Comparison of ENCODE assay signal across 7 mouse cellular contexts in the genomic region with DNA sequence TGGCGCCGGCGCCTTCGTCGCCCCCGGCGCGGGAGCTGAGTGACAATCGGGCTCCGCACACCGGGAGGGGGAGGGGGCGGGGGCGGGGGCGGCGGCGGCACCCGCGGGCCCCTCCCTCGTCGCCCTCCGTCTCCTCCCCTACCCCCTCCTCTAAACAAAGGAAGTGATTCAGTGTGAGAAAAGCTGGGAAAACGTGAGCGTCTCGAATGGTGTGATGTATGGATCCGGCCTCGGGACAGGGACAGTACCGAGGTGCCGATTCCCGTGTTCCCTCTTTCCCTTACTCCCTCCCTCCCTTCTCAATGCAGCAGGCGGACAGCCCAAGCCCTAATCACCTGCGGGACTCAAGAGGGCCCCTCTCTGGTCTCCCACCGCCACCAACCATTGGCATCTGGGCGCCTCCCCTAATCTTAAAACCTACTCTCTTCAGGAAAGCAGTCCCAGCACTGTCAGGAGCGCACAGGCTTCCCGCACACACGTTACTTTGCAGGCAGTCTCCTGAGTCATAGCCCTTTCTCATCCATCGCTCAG. TPM values are rescaled to one million over a fixed set of nuclear protein-coding genes. Genes with fewer than 3 reads are reported as not detected.
DNase-seq lines count a peak whose midpoint lies in the region; ATAC-seq and TF ChIP-seq lines count a peak whose summit lies in the region.

Adora1 (minus strand) TSS at position 41 of the 531 bp plus-strand sequence.

- peak within 1 kb of the TSS; percentile 39 for H3K4me3 ChIP-seq in lung, embryonic 14.5 days (ENCODE audit: low read depth, low read length)
- no peak within 1 kb of the TSS for H3K4me3 ChIP-seq in lung, adult 2 months (replicated peaks; ENCODE audit: extremely low read depth, low read depth, low read length)
- peak within 1 kb of the TSS; percentile 64 for H3K4me3 ChIP-seq in embryonic facial prominence, embryonic 10.5 days
- peak within 1 kb of the TSS; percentile 46 for H3K4me3 ChIP-seq in limb, embryonic 14.5 days (replicated peaks; ENCODE audit: low read length)

- peak within 1 kb of the TSS; percentile 81 for H3K4me2 ChIP-seq in lung, embryonic 14.5 days
- peak within 1 kb of the TSS; percentile 95 for H3K4me2 ChIP-seq in limb, embryonic 14.5 days (replicated peaks; ENCODE audit: low read depth, low read length, severe bottlenecking)

- no peak for ATAC-seq in lung, embryonic 14.5 days (ENCODE audit: insufficient read depth)
- ATAC-seq in limb, embryonic 14.5 days (ENCODE audit: low FRiP score, low read depth): peak; percentile 32; the same call in 1 of the 2 replicates

- H3K36me3 ChIP-seq in lung, embryonic 14.5 days (ENCODE audit: insufficient read depth): no peaks in the 10 kb centered on the region
- no peaks in the 10 kb centered on the region for H3K36me3 ChIP-seq in embryonic facial prominence, embryonic 10.5 days (replicated peaks)
- no peaks in the 10 kb centered on the region for H3K36me3 ChIP-seq in limb, embryonic 14.5 days (ENCODE audit: control insufficient read depth, insufficient read depth, low read length)

- H3K9me3 ChIP-seq in lung, embryonic 14.5 days (ENCODE audit: low read depth, low read length): no peaks in the 10 kb centered on the region
- H3K9me3 ChIP-seq in embryonic facial prominence, embryonic 10.5 days: no peaks in the 10 kb centered on the region
- no peaks in the 10 kb centered on the region for H3K9me3 ChIP-seq in limb, embryonic 14.5 days (ENCODE audit: control insufficient read depth, low read length)

- H3K27me3 ChIP-seq in lung, embryonic 14.5 days (ENCODE audit: insufficient read depth, low read length): peaks cover 44% of the 10 kb centered on the region
- H3K27me3 ChIP-seq in embryonic facial prominence, embryonic 10.5 days (replicated peaks; ENCODE audit: low read depth, poor library complexity, severe bottlenecking): peaks cover 89% of the 10 kb centered on the region
- H3K27me3 ChIP-seq in limb, embryonic 14.5 days (ENCODE audit: control insufficient read depth, insufficient read depth, low read length): peaks cover 33% of the 10 kb centered on the region

- H3K9ac ChIP-seq in lung, embryonic 14.5 days: peak within 1 kb of the TSS; percentile 38; the same call in 1 of the 2 replicates
- peak within 1 kb of the TSS; percentile 43 for H3K9ac ChIP-seq in limb, embryonic 14.5 days (ENCODE audit: low read depth, low read length, severe bottlenecking)

- WGBS in lung, embryonic 14.5 days: under 1% methylated on average over 32 of the region's 37 CpGs
- 2% methylated on average over 35 of the region's 37 CpGs for WGBS in lung, adult 2 months
- WGBS in embryonic facial prominence, embryonic 10.5 days: 1% methylated on average over 36 of the region's 37 CpGs
- WGBS in limb, embryonic 14.5 days: 4% methylated on average over 35 of the region's 37 CpGs

- TF ChIP-seq POLR2A in lung, adult 2 months (IDR thresholded peaks at IDR 0.05; ENCODE audit: borderline replicate concordance, extremely low read depth, low read depth, low read length): no peak
- TF ChIP-seq POLR2A in limb, embryonic 14.5 days (IDR thresholded peaks at IDR 0.05; ENCODE audit: borderline replicate concordance, extremely low read depth, insufficient read depth, insufficient read length): no peak

- H3K4me1 ChIP-seq in lung, embryonic 14.5 days (ENCODE audit: insufficient read depth): 0 out of 2 replicates have a peak, but pooled peaks cover 7% of the 10 kb centered on the region
- peaks cover 8% of the 10 kb centered on the region; the same call in 1 of the 2 replicates for H3K4me1 ChIP-seq in lung, adult 2 months (ENCODE audit: control insufficient read depth, insufficient read depth, low read length)
- H3K4me1 ChIP-seq in embryonic facial prominence, embryonic 10.5 days: peaks cover 39% of the 10 kb centered on the region
- H3K4me1 ChIP-seq in limb, embryonic 14.5 days (ENCODE audit: control insufficient read depth, insufficient read depth, low read length): peaks cover 10% of the 10 kb centered on the region; the same call in 1 of the 2 replicates

- DNase-seq in lung, embryonic 14.5 days: no peak
- no peak for DNase-seq in lung, adult 2 months
- DNase-seq in embryonic facial prominence, embryonic 10.5 days (ENCODE audit: low spot score): peak; percentile 43
- DNase-seq in heart, postnatal 14 days: no peak
- DNase-seq in limb, embryonic 14.5 days (ENCODE audit: low spot score): no peak
- no peak for DNase-seq in ovary, postnatal 10 days (ENCODE audit: low spot score)
- DNase-seq in spleen, postnatal 4 days (ENCODE audit: low spot score in 2 of 2): no peak

- TF ChIP-seq CTCF in lung, embryonic 14.5 days (IDR thresholded peaks at IDR 0.05; ENCODE audit: low read depth): no peak
- no peak for TF ChIP-seq CTCF in lung, adult 2 months (IDR thresholded peaks at IDR 0.05; ENCODE audit: insufficient read depth, low read length)

- intact Hi-C loops in heart, postnatal 14 days (cut with DNase I): no loop called here

- no peak within 1 kb of the TSS for H3K27ac ChIP-seq in lung, embryonic 14.5 days (ENCODE audit: low read depth)
- H3K27ac ChIP-seq in embryonic facial prominence, embryonic 10.5 days (replicated peaks): peak within 1 kb of the TSS; percentile 61; the same call in 1 of the 2 replicates
- no peak within 1 kb of the TSS for H3K27ac ChIP-seq in limb, embryonic 14.5 days (replicated peaks; ENCODE audit: low read depth, low read length)

RNA-seq across cellular contexts. Expression of gene Adora1, which starts in this region (rescaled TPM):
- polyA plus RNA-seq in lung, embryonic 14.5 days (2014; fragmentation: Nextera tagmentation; extraction: Ambion mirVana): 0.30 and 0.92 TPM in 2 replicates
- 7.6 and 9.1 TPM in 2 replicates for polyA plus RNA-seq in lung, adult 2 months (2012; rRNA removed)
- 0.28 and 0.65 TPM in 2 replicates for polyA plus RNA-seq in embryonic facial prominence, embryonic 10.5 days (2016; fragmentation: Nextera tagmentation; extraction: Ambion mirVana)
- 10 to 100 TPM; 20.3 to 23.0 TPM for total RNA-seq in heart, postnatal 14 days (2021)
- 2.0 and 3.6 TPM in 2 replicates for polyA plus RNA-seq in limb, embryonic 14.5 days (2012; rRNA removed)
- 1.4 and 2.0 TPM in 2 replicates for polyA plus RNA-seq in limb, embryonic 14.5 days (2014; fragmentation: Nextera tagmentation; extraction: Ambion mirVana)

Comparison
In these comparisons a context has a peak if more than half of its experiments do, and no peak if none do; other contexts are left out.
1. Peak in DNase-seq, H3K4me3 ChIP-seq and H3K27ac ChIP-seq in embryonic facial prominence, embryonic 10.5 days; RNA of the gene not detected or under 1 TPM.